Mouse (Mus musculus): ENCODE results near the gene Chst11. TPM values are rescaled to one million over a fixed set of nuclear protein-coding genes. Genes with fewer than 3 reads are reported as not detected.

Chst11 gene
- total and polyA plus RNA-seq, 3 experiments = 3.1 to 4.5 (median 3.2) TPM

- Histone ChIP-seq H3K36me3 (ENCODE audit: control insufficient read depth, insufficient read depth, low read length) (no peaks in the 10 kb centered on the region), H3K4me3 (no peak overlapping the region), H3K9ac (ENCODE audit: low read depth, low read length) (no peak overlapping the region), H3K27me3 (ENCODE audit: control insufficient read depth, insufficient read depth, low read length) (no peaks in the 10 kb centered on the region), H3K4me1 (ENCODE audit: control insufficient read depth, insufficient read depth, low read length) (peaks cover 8% of the 10 kb centered on the region), H3K27ac (no peak overlapping the region), H3K79me2 (replicated peaks; ENCODE audit: control insufficient read depth, insufficient read depth, low read length) (no peaks in the 10 kb centered on the region)
- intact Hi-C loops (cut with DNase I) = no loop called here
- no peak for DNase-seq
- no peak for TF ChIP-seq POLR2A (IDR thresholded peaks at IDR 0.05; ENCODE audit: insufficient read depth, low read depth, low read length)
- TF ChIP-seq CTCF (IDR thresholded peaks at IDR 0.05) = no peak
- TF ChIP-seq EP300 (IDR thresholded peaks at IDR 0.05; ENCODE audit: insufficient read depth, low read depth, low read length) = no peak
- 87% methylated on average over 5 of the region's 5 CpGs for WGBS
Measured at GRCm38 (mm10) chr10:83030103-83030661, 44.9 kb downstream of the Chst11 start.

- H3K36me3 ChIP-seq (ENCODE audit: control insufficient read depth, insufficient read depth, low read length) = no peaks in the 10 kb centered on the region
- intact Hi-C loops (cut with DNase I) = no loop called here
- TF ChIP-seq POLR2A (IDR thresholded peaks at IDR 0.05; ENCODE audit: insufficient read depth, low read depth, low read length) (no peak), EP300 (IDR thresholded peaks at IDR 0.05; ENCODE audit: insufficient read depth, low read depth, low read length) (no peak), CTCF (IDR thresholded peaks at IDR 0.05) (no peak)
- peaks cover 8% of the 10 kb centered on the region for H3K4me1 ChIP-seq (ENCODE audit: control insufficient read depth, insufficient read depth, low read length)
- H3K27ac ChIP-seq = no peak overlapping the region
- DNase-seq = no peak
- no peak overlapping the region for H3K9ac ChIP-seq (ENCODE audit: low read depth, low read length)
- no peaks in the 10 kb centered on the region for H3K79me2 ChIP-seq (replicated peaks; ENCODE audit: control insufficient read depth, insufficient read depth, low read length)
- H3K27me3 ChIP-seq (ENCODE audit: control insufficient read depth, insufficient read depth, low read length) = no peaks in the 10 kb centered on the region
- 72% methylated on average over 6 of the region's 6 CpGs for whole genome bisulfite sequencing
- no peak overlapping the region for H3K4me3 ChIP-seq
Measured at GRCm38 (mm10) chr10:83030928-83031327, 45.6 kb downstream of the Chst11 start.

- TF ChIP-seq POLR2A (IDR thresholded peaks at IDR 0.05; ENCODE audit: insufficient read depth, low read depth, low read length) = no peak
- no peak for TF ChIP-seq CTCF (IDR thresholded peaks at IDR 0.05)
- no peak for TF ChIP-seq EP300 (IDR thresholded peaks at IDR 0.05; ENCODE audit: insufficient read depth, low read depth, low read length)
- intact Hi-C loops (cut with DNase I) = no loop called here
- H3K9ac ChIP-seq (ENCODE audit: low read depth, low read length) = no peak overlapping the region
- H3K79me2 ChIP-seq (replicated peaks; ENCODE audit: control insufficient read depth, insufficient read depth, low read length) = no peaks in the 10 kb centered on the region
- H3K27ac ChIP-seq = no peak overlapping the region
- 53% methylated on average over 4 of the region's 4 CpGs for WGBS
- no peaks in the 10 kb centered on the region for H3K27me3 ChIP-seq (ENCODE audit: control insufficient read depth, insufficient read depth, low read length)
- H3K36me3 ChIP-seq (ENCODE audit: control insufficient read depth, insufficient read depth, low read length) = no peaks in the 10 kb centered on the region
- no peak overlapping the region for H3K4me3 ChIP-seq
- DNase-seq = no peak
- peaks cover 8% of the 10 kb centered on the region for H3K4me1 ChIP-seq (ENCODE audit: control insufficient read depth, insufficient read depth, low read length)
Measured at GRCm38 (mm10) chr10:83031561-83031960, 46.3 kb downstream of the Chst11 start.

- H3K9ac ChIP-seq (ENCODE audit: low read depth, low read length) = no peak overlapping the region
- 34% methylated on average over 10 of the region's 10 CpGs for WGBS
- peak in 1 of 2 experiments; percentile 33 for DNase-seq
- intact Hi-C loops (cut with DNase I) = no loop called here
- TF ChIP-seq POLR2A (IDR thresholded peaks at IDR 0.05; ENCODE audit: insufficient read depth, low read depth, low read length) (no peak), EP300 (IDR thresholded peaks at IDR 0.05; ENCODE audit: insufficient read depth, low read depth, low read length) (no peak), CTCF (IDR thresholded peaks at IDR 0.05) (no peak)
- no peaks in the 10 kb centered on the region for H3K27me3 ChIP-seq (ENCODE audit: control insufficient read depth, insufficient read depth, low read length)
- H3K4me3 ChIP-seq = no peak overlapping the region
- H3K79me2 ChIP-seq (replicated peaks; ENCODE audit: control insufficient read depth, insufficient read depth, low read length) = no peaks in the 10 kb centered on the region
- H3K27ac ChIP-seq = no peak overlapping the region
- peaks cover 8% of the 10 kb centered on the region for H3K4me1 ChIP-seq (ENCODE audit: control insufficient read depth, insufficient read depth, low read length)
- no peaks in the 10 kb centered on the region for H3K36me3 ChIP-seq (ENCODE audit: control insufficient read depth, insufficient read depth, low read length)
Measured at GRCm38 (mm10) chr10:83032559-83032958, 47.3 kb downstream of the Chst11 start.

GRCm38 (mm10) chr10:83036340-83037045, 51.2 kb downstream of the Chst11 start:
- peaks cover 11% of the 10 kb centered on the region for H3K4me1 ChIP-seq (ENCODE audit: control insufficient read depth, insufficient read depth, low read length)
- no peak overlapping the region for H3K4me3 ChIP-seq
- no peak for DNase-seq
- H3K9ac ChIP-seq (ENCODE audit: low read depth, low read length) = no peak overlapping the region
- WGBS = 78% methylated on average over 20 of the region's 20 CpGs
- no peak overlapping the region for H3K27ac ChIP-seq
- no peak for TF ChIP-seq POLR2A (IDR thresholded peaks at IDR 0.05; ENCODE audit: insufficient read depth, low read depth, low read length)
- TF ChIP-seq CTCF (IDR thresholded peaks at IDR 0.05) = no peak
- no peak for TF ChIP-seq EP300 (IDR thresholded peaks at IDR 0.05; ENCODE audit: insufficient read depth, low read depth, low read length)
- no peaks in the 10 kb centered on the region for H3K79me2 ChIP-seq (replicated peaks; ENCODE audit: control insufficient read depth, insufficient read depth, low read length)
- no peaks in the 10 kb centered on the region for H3K36me3 ChIP-seq (ENCODE audit: control insufficient read depth, insufficient read depth, low read length)
- intact Hi-C loops (cut with DNase I) = no loop called here
- H3K27me3 ChIP-seq (ENCODE audit: control insufficient read depth, insufficient read depth, low read length) = no peaks in the 10 kb centered on the region

- TF ChIP-seq CTCF (IDR thresholded peaks at IDR 0.05) = no peak
- no peak for TF ChIP-seq POLR2A (IDR thresholded peaks at IDR 0.05; ENCODE audit: insufficient read depth, low read depth, low read length)
- TF ChIP-seq EP300 (IDR thresholded peaks at IDR 0.05; ENCODE audit: insufficient read depth, low read depth, low read length) = no peak
- 92% methylated on average over 9 of the region's 9 CpGs for WGBS
Measured at GRCm38 (mm10) chr10:83038166-83038565, 52.9 kb downstream of the Chst11 start.

More at GRCm38 (mm10) chr10:83038166-83038565, 52.9 kb downstream of the Chst11 start:
- Histone ChIP-seq H3K4me1 (ENCODE audit: control insufficient read depth, insufficient read depth, low read length) (peaks cover 6% of the 10 kb centered on the region), H3K36me3 (ENCODE audit: control insufficient read depth, insufficient read depth, low read length) (0 out of 2 replicates have a peak, but pooled peaks cover 4% of the 10 kb centered on the region), H3K4me3 (no peak overlapping the region), H3K27me3 (ENCODE audit: control insufficient read depth, insufficient read depth, low read length) (no peaks in the 10 kb centered on the region), H3K27ac (no peak overlapping the region), H3K9ac (ENCODE audit: low read depth, low read length) (no peak overlapping the region), H3K79me2 (replicated peaks; ENCODE audit: control insufficient read depth, insufficient read depth, low read length) (no peaks in the 10 kb centered on the region)
- intact Hi-C loops (cut with DNase I) = no loop called here
- DNase-seq = no peak
